Mouse (Mus musculus) liver, adult 2 months (tissue): Measurements from ENCODE around the gene Stpg3.

Source experiments
- CTCF ChIP-seq: fragments of 200-500 bp; IDR thresholded peaks from 2 replicates; pipeline ENCODE4 v1.5.1; 2011; ENCODE audit warnings: low read depth, low read length, control low read depth
- POLR2A ChIP-seq: fragments of 200-500 bp; IDR thresholded peaks from 2 replicates; pipeline ENCODE4 v1.6.1; 2011; ENCODE audit warnings: low read length, control low read depth; ENCODE audit not compliant: insufficient read depth; ENCODE audit errors: extremely low read depth

DNA sequence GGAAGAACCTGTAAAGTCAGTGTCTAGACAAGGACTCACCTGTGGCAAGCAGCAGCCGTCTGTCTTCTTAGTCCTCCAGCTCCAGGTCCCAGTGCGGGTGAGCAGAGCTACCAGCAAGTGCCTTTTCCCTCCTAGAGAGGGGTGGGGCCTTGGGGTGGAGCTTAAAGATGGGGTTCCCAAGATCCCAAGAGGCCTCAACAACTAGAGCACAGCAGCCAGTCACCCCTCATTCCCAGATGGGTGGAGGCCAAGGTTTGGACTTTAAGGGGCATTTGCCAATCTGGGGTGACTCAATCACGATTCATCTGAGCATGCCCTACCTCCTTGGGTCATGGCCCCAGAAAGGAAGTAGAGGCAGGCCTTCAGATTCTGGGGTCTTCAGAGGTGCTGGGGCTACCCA, 25.3 kb upstream of the Stpg3 start:
- TF ChIP-seq POLR2A (no peak), CTCF (no peak)
